Comparison of ENCODE assay signal across 11 mouse cellular contexts in genomic region chr10:85482064-85482473, GRCm38 (mm10).
A peak's percentile ranks its signal among the peaks of the same experiment; 100 is the strongest.
DNase-seq lines count a peak whose midpoint lies in the region; ATAC-seq and TF ChIP-seq lines count a peak whose summit lies in the region.
"Had no signal": no experiment of that assay in that cellular context is flagged by ENCODE, and none has a peak within 500 bp of the region (broad histone marks: within the 10 kb centered on the region; RNA-seq: fewer than 3 reads in every experiment).

No protein-coding gene starts in this region.

- TF ChIP-seq CTCF in midbrain, postnatal 0 days (IDR thresholded peaks at IDR 0.05) = no peak

- H3K4me3 ChIP-seq in hindbrain, embryonic 14.5 days (replicated peaks; ENCODE audit: low read length) = no peak overlapping the region
- H3K4me3 ChIP-seq in midbrain, postnatal 0 days (ENCODE audit: low read depth, low read length) = no peak overlapping the region

- no peak overlapping the region for H3K4me2 ChIP-seq in hindbrain, embryonic 14.5 days (replicated peaks)
- H3K4me2 ChIP-seq in midbrain, postnatal 0 days (ENCODE audit: low read depth, low read length, poor library complexity, severe bottlenecking) = no peak overlapping the region

- ATAC-seq in cerebellum, adult (ENCODE audit: insufficient number of reproducible peaks, low FRiP score, low TSS enrichment) = no peak
- ATAC-seq in hindbrain, embryonic 14.5 days (ENCODE audit: low FRiP score) = peak; percentile 41
- ATAC-seq in midbrain, postnatal 0 days (ENCODE audit: low FRiP score) = peak; percentile 53
- no peak for ATAC-seq in megakaryocyte progenitor cell, adult 5-6 weeks (replicated peaks; ENCODE audit: poor library complexity)
- no peak for ATAC-seq in erythroid progenitor cell, adult 5-6 weeks (replicated peaks; ENCODE audit: low FRiP score, poor library complexity, severe bottlenecking)

- no peak overlapping the region for H3K9ac ChIP-seq in hindbrain, embryonic 14.5 days
- H3K9ac ChIP-seq in midbrain, postnatal 0 days (replicated peaks; ENCODE audit: low read length, poor library complexity, severe bottlenecking) = no peak overlapping the region

- DNase-seq in cerebellum, adult 9-11 months = peak; percentile 34
- peak; percentile 60 for DNase-seq in embryo, embryonic 10 days (ENCODE audit: low spot score)
- no peak for DNase-seq in hindbrain, embryonic 14.5 days (ENCODE audit: low spot score)
- peak; percentile 55 for DNase-seq in midbrain, postnatal 0 days (ENCODE audit: low spot score)
- no peak for DNase-seq in T-cell, adult 2 months (ENCODE audit: low spot score)
- DNase-seq: adrenal gland, adult 2 months; kidney, adult 8-10 months; lung, adult 2 months had no signal

- H3K27ac ChIP-seq in hindbrain, embryonic 14.5 days = peak overlapping the region; percentile 49
- peak overlapping the region; percentile 52 for H3K27ac ChIP-seq in midbrain, postnatal 0 days (ENCODE audit: low read depth, low read length)

- WGBS in hindbrain, embryonic 14.5 days = 15% methylated on average over 4 of the region's 4 CpGs
- WGBS in midbrain, postnatal 0 days = 27% methylated on average over 4 of the region's 4 CpGs

- no peaks in the 10 kb centered on the region for H3K27me3 ChIP-seq in hindbrain, embryonic 14.5 days (ENCODE audit: control insufficient read depth, insufficient read depth, low read length)
- no peaks in the 10 kb centered on the region for H3K27me3 ChIP-seq in midbrain, postnatal 0 days (ENCODE audit: insufficient read depth, low read length)

- no peaks in the 10 kb centered on the region for H3K36me3 ChIP-seq in hindbrain, embryonic 14.5 days (replicated peaks; ENCODE audit: control insufficient read depth, insufficient read depth)
- no peaks in the 10 kb centered on the region for H3K36me3 ChIP-seq in midbrain, postnatal 0 days (ENCODE audit: insufficient read depth, low read length)

- H3K4me1 ChIP-seq in hindbrain, embryonic 14.5 days (replicated peaks; ENCODE audit: control insufficient read depth, insufficient read depth, low read length) = peaks cover 31% of the 10 kb centered on the region
- H3K4me1 ChIP-seq in midbrain, postnatal 0 days (ENCODE audit: insufficient read depth, low read length) = peaks cover 17% of the 10 kb centered on the region; the same call in 1 of the 2 replicates

- H3K9me3 ChIP-seq in hindbrain, embryonic 14.5 days (ENCODE audit: control insufficient read depth, low read length) = no peaks in the 10 kb centered on the region
- no peaks in the 10 kb centered on the region for H3K9me3 ChIP-seq in midbrain, postnatal 0 days (ENCODE audit: low read length)

Comparison
In these comparisons a context has a peak if more than half of its experiments do, and no peak if none do; other contexts are left out.
1. DNase-seq: peak in cerebellum, adult 9-11 months (single experiment), embryo, embryonic 10 days (single experiment) and midbrain, postnatal 0 days (single experiment); none in hindbrain, embryonic 14.5 days (single experiment) and T-cell, adult 2 months (single experiment).
2. ATAC-seq: peak in hindbrain, embryonic 14.5 days (single experiment) and midbrain, postnatal 0 days (single experiment); none in cerebellum, adult (single experiment), megakaryocyte progenitor cell, adult 5-6 weeks (single experiment) and erythroid progenitor cell, adult 5-6 weeks (single experiment).